Mouse (Mus musculus) liver, postnatal 0 days (tissue): ENCODE data around the gene Rubcn.

Source experiments
- CTCF ChIP-seq: sonication (generic); IDR thresholded peaks from 2 replicates; pipeline ENCODE4 v1.5.1; 2016; ENCODE audit warnings: antibody characterized with exemption, low read depth
- EP300 ChIP-seq: IDR thresholded peaks from 2 replicates; pipeline ENCODE4 v1.6.1; 2016; ENCODE audit warnings: antibody characterized with exemption, low read depth, mild to moderate bottlenecking

- TF ChIP-seq CTCF (no peak), EP300 (no peak)
Observed at GRCm38 (mm10) chr16:32825380-32825779, 52.2 kb downstream of the Rubcn start.
